Mouse (Mus musculus) lung, postnatal 0 days (tissue): ENCODE data around the gene Lmntd2. TPM values are rescaled to one million over a fixed set of nuclear protein-coding genes. Genes with fewer than 3 reads are reported as not detected.

ENCODE experiments used
- ATAC-seq: fragments of 200-750 bp; cut with Nextera tagmentation; 2 replicates; pipeline ENCODE4 v1.8.0; 2017; ENCODE audit warnings: moderate library complexity
- DNase-seq: peaks from one replicate; pipeline ENCODE4 v3.0.0-alpha.2; 2016; ENCODE audit warnings: low spot score
- H3K27ac ChIP-seq: fragments of 300-500 bp; sonication (generic); 2 replicates; pipeline ENCODE4 v1.5.1; 2014; ENCODE audit warnings: antibody characterized with exemption, mild to moderate bottlenecking, low read length, mixed read lengths
- H3K27me3 ChIP-seq: fragments of 300-500 bp; sonication (generic); replicated peaks from 2 replicates; pipeline ENCODE4 v1.6.1; 2014; ENCODE audit warnings: low read length, mixed read lengths; ENCODE audit not compliant: insufficient read depth
- H3K36me3 ChIP-seq: fragments of 300-500 bp; sonication (generic); 2 replicates; pipeline ENCODE4 v1.6.1; 2014; ENCODE audit warnings: low read length, mixed read lengths; ENCODE audit not compliant: insufficient read depth
- H3K4me1 ChIP-seq: fragments of 300-500 bp; sonication (generic); 2 replicates; pipeline ENCODE4 v1.6.1; 2014; ENCODE audit warnings: antibody characterized with exemption, low read depth, low read length, mixed read lengths; ENCODE audit not compliant: insufficient read depth
- H3K4me2 ChIP-seq: fragments of 300-500 bp; sonication (generic); replicated peaks from 2 replicates; pipeline ENCODE4 v1.6.1; 2014; ENCODE audit warnings: low read depth, mild to moderate bottlenecking, low read length, moderate library complexity, mixed read lengths
- H3K4me3 ChIP-seq: fragments of 300-500 bp; sonication (generic); 2 replicates; pipeline ENCODE4 v1.5.1; 2014; ENCODE audit warnings: low read depth, low read length
- H3K9ac ChIP-seq: fragments of 300-500 bp; sonication (generic); replicated peaks from 2 replicates; pipeline ENCODE4 v1.6.1; 2014; ENCODE audit warnings: low read depth, mild to moderate bottlenecking
- H3K9me3 ChIP-seq: fragments of 300-500 bp; sonication (generic); 2 replicates; pipeline ENCODE4 v1.6.1; 2016; ENCODE audit warnings: low read length, mixed read lengths
- CTCF ChIP-seq: IDR thresholded peaks from 2 replicates; pipeline ENCODE4 v1.5.1; 2016; ENCODE audit warnings: antibody characterized with exemption, mild to moderate bottlenecking
- EP300 ChIP-seq: IDR thresholded peaks from 2 replicates; pipeline ENCODE4 v1.6.1; 2016; ENCODE audit warnings: antibody characterized with exemption, mild to moderate bottlenecking, control low read depth
- WGBS: fragments of 180-500 bp; shearing (Covaris S2); extraction: QIAGEN DNeasy Blood & Tissue Kit; methylation state at CpG from one replicate; pipeline ENCODE4 v1.1.7; 2014; 5-methylcytosine and 5-hydroxymethylcytosine counted together
- polyA plus RNA-seq: library from polyadenylated mRNA; unstranded; fragments of >200 nt; fragmentation: Nextera tagmentation; extraction: Ambion mirVana; gene quantifications from 2 replicates; pipeline ENCODE4 v1.2.1, GENCODE M21; 2015

Gene Lmntd2
- polyA plus RNA-seq, 1 experiment from 2014 or later, result 0.97 TPM

DNA sequence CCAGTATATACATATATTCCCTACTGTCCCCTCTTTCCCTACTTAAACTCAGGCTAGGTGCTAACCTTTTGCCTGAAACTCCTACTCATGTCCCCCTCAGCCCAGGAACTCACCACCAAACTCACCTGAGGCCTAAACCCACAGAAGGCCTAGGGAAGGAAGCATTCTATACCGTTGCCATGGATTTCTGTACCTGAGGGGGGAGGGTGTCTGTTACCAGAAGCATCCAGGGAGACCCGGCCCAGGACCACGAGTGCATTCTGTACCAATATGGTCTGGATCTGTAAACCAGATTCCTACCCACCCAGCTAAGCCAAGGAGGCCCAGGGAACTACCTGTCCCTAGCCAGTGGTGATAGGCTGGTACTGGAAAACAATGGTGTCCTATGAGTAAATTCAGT lies 430 bp upstream of the Lmntd2 start:
- Histone ChIP-seq H3K27me3 (0 out of 2 replicates have a peak, but pooled peaks cover 3% of the 10 kb centered on the region), H3K4me2 (no peak overlapping the region), H3K9me3 (no peaks in the 10 kb centered on the region), H3K4me1 (peaks cover 8% of the 10 kb centered on the region; the same call in 1 of the 2 replicates), H3K36me3 (no peaks in the 10 kb centered on the region), H3K9ac (no peak overlapping the region), H3K4me3 (no peak overlapping the region), H3K27ac (no peak overlapping the region)
- no peak for DNase-seq
- TF ChIP-seq EP300, result no peak
- WGBS, result 45% methylated on average over 3 of the region's 3 CpGs
- ATAC-seq, result no peak

GRCm38 (mm10) chr7:141213133-141213532 lies 747 bp downstream of the Lmntd2 start:
- no peak for ATAC-seq
- H3K9me3 ChIP-seq, result no peaks in the 10 kb centered on the region
- peaks cover 8% of the 10 kb centered on the region; the same call in 1 of the 2 replicates for H3K4me1 ChIP-seq
- no peak for DNase-seq
- no peak overlapping the region for H3K27ac ChIP-seq
- H3K4me2 ChIP-seq, result no peak overlapping the region
- H3K36me3 ChIP-seq, result no peaks in the 10 kb centered on the region
- 0 out of 2 replicates have a peak, but pooled peaks cover 3% of the 10 kb centered on the region for H3K27me3 ChIP-seq
- H3K4me3 ChIP-seq, result no peak overlapping the region
- TF ChIP-seq CTCF (no peak), EP300 (no peak)
- WGBS, result 76% methylated on average over 3 of the region's 3 CpGs
- H3K9ac ChIP-seq, result no peak overlapping the region

GRCm38 (mm10) chr7:141210606-141211131 lies 3.2 kb downstream of the Lmntd2 start:
- no peak overlapping the region for H3K4me2 ChIP-seq
- WGBS, result 87% methylated on average over 14 of the region's 14 CpGs
- no peaks in the 10 kb centered on the region for H3K36me3 ChIP-seq
- no peak overlapping the region for H3K27ac ChIP-seq
- H3K27me3 ChIP-seq, result 0 out of 2 replicates have a peak, but pooled peaks cover 3% of the 10 kb centered on the region
- H3K4me1 ChIP-seq, result peaks cover 4% of the 10 kb centered on the region; the same call in 1 of the 2 replicates
- H3K9me3 ChIP-seq, result no peaks in the 10 kb centered on the region
- no peak for TF ChIP-seq EP300
- TF ChIP-seq CTCF, result no peak
- no peak overlapping the region for H3K9ac ChIP-seq
- no peak overlapping the region for H3K4me3 ChIP-seq
- DNase-seq (no peak), ATAC-seq (no peak)

DNA sequence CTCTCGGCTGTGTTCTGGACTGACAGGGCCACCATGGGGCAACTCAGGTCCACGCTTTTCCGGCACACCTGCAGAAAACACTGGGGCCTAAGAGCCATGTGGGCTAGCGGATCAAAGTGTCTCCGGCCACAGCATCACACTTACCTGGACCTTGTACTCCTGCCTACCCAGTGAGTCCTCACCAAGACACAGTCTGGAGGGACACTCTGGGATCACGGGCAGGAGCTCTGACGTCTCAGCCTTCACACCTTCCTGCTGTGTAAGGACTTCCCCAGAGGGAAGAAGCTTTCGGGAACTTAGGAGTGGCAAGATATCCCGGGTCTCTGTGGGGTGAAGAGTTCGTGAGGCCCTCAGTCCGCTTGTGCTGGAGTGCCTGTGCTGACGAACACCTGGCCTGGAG lies 3.7 kb downstream of the Lmntd2 start:
- Histone ChIP-seq H3K9ac (no peak overlapping the region), H3K4me1 (peaks cover 3% of the 10 kb centered on the region; the same call in 1 of the 2 replicates), H3K9me3 (no peaks in the 10 kb centered on the region), H3K36me3 (no peaks in the 10 kb centered on the region), H3K4me2 (no peak overlapping the region), H3K4me3 (no peak overlapping the region), H3K27me3 (0 out of 2 replicates have a peak, but pooled peaks cover 3% of the 10 kb centered on the region), H3K27ac (no peak overlapping the region)
- no peak for DNase-seq
- 65% methylated on average over 12 of the region's 12 CpGs for WGBS
- no peak for TF ChIP-seq CTCF
- no peak for TF ChIP-seq EP300
- ATAC-seq, result no peak

DNA sequence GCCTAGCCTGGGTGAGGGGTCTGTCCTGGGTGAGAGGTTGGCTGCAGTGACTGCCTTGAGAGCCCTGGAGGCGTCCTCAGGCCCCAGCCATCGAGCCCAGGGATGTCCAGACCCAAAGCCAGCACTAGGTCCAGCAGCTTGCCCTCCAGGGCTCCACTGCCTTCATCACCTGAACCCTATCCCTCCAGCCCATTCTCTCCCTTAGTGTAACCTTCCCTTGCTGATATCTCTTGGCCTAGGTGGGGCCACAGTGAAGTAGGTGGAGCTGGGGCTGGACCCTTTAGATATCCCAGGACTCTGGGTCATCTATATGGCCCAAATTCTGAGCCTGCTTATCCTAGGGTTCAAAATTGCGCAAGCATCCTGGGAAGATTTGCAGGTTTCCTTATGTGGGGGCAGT lies 4.4 kb downstream of the Lmntd2 start:
- no peak overlapping the region for H3K4me3 ChIP-seq
- H3K4me1 ChIP-seq, result no peaks in the 10 kb centered on the region
- H3K27ac ChIP-seq, result no peak overlapping the region
- no peak overlapping the region for H3K4me2 ChIP-seq
- ATAC-seq (no peak), DNase-seq (no peak)
- 0 out of 2 replicates have a peak, but pooled peaks cover 3% of the 10 kb centered on the region for H3K27me3 ChIP-seq
- TF ChIP-seq EP300 (no peak), CTCF (no peak)
- H3K36me3 ChIP-seq, result no peaks in the 10 kb centered on the region
- no peaks in the 10 kb centered on the region for H3K9me3 ChIP-seq
- WGBS, result 64% methylated on average over 3 of the region's 3 CpGs
- H3K9ac ChIP-seq, result no peak overlapping the region

DNA sequence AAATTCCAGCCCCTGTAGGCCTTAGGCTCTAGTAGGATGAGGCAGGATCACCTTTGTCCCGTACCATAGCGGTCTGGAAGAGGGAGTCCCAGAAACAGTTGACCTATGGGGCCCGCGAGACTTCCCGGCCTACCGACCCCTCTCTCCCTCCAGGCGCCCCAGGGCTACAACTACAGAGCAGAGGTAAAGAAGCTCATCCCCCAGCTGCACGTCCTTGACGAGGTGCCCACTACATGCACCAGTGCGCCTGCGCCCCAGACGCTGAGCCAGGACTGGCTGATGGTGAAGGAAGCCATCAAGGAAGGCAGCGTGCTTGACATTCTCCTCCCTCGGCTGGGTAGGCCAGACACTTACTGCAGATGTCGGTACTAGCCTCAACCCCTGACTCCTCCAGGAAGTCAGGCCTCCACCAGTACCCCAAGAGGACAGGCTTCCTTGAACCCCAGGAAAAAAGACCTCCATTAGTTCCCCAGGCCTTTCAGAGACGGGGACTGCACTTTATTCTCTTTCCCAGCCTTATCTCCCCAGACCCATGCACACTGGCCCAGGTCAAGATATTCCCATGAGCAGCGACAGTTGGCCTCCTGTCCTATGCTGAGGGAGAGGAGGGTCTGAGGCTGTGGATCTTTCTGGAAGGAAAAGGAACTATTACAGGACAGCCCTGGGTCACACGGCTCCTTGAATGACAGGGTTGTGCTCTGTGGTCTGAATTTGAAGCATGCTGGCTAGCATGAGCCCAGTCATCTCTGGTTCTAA lies 7.5 kb downstream of the Lmntd2 start:
- no peaks in the 10 kb centered on the region for H3K9me3 ChIP-seq
- no peak for ATAC-seq
- TF ChIP-seq EP300 (no peak), CTCF (no peak)
- H3K4me2 ChIP-seq, result no peak overlapping the region
- 89% methylated on average over 18 of the region's 18 CpGs for WGBS
- H3K36me3 ChIP-seq, result no peaks in the 10 kb centered on the region
- no peak overlapping the region for H3K27ac ChIP-seq
- no peak for DNase-seq
- H3K4me3 ChIP-seq, result no peak overlapping the region
- no peak overlapping the region for H3K9ac ChIP-seq
- H3K27me3 ChIP-seq, result 0 out of 2 replicates have a peak, but pooled peaks cover 3% of the 10 kb centered on the region
- H3K4me1 ChIP-seq, result no peaks in the 10 kb centered on the region
